Mouse (Mus musculus): ENCODE results near the gene Exoc3l2.

DNA sequence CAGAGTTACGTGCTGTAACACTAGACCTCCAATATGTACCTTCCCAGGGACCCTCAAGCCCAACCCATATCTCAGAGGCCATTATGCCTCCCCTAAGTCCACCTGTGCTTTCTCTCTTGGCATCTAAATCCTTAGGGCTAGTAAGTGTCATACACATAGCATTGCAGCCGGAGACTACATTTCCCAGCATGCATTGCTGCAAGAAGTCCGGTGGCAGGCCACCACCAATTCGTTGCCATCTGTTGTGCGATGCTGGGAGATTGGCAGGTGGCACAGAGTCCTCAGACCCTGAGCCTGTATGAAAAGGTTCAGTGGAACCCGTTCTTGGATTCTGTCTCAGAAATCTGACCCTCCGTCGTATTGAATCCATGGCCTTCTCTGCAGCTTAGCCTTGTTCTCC is 33.4 kb upstream of the Exoc3l2 start:
- TF ChIP-seq POLR2A (IDR thresholded peaks at IDR 0.05; ENCODE audit: borderline replicate concordance, extremely low read depth, insufficient read depth, insufficient read length, poor library complexity, severe bottlenecking) (no peak), CTCF (IDR thresholded peaks at IDR 0.05; ENCODE audit: borderline replicate concordance, extremely low read depth, insufficient read depth, insufficient read length) (no peak)

Measured in brain, embryonic 14.5 days (tissue).